Mouse (Mus musculus): Measurements from ENCODE around the gene Mgat4b.

The Mgat4b gene

DNA sequence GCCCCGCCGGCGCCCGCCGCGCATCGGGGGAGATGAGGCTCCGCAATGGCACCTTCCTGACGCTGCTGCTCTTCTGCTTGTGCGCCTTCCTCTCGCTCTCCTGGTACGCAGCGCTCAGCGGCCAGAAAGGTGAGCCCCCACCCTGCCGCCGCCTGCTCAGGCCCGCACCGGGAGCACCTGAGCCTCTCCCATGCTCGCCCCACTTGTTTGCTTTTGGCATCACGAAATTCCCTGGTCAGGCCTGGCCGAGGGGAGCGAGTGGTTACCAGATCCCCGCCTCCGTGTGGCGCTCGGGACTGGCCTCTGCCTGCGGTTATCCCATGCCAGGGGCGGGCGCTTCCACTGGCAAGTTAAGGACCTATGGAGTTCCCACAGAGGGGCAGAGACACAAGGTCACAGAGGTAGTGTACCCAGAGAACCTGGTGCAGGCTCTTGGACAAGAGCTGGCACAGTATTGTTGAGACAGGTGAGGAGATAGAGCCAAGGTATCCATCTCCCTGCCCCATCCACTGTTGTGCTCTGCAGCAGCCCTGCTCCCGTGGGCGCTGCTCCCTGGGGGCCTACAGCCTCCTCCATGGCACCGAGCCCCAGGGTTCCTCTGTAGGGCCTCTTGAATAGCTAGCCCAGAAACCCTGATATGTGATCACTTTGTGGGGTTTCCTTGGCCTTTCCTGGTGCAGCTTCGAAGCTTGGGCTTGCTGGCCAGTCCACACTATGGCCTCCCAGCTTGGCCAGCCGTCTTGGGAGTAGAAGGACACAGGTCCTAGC, 15.1 kb downstream of the Mgat4b start:
- DNase-seq (ENCODE audit: low spot score in 2 of 2), result peak; percentile 43 to 58

DNA sequence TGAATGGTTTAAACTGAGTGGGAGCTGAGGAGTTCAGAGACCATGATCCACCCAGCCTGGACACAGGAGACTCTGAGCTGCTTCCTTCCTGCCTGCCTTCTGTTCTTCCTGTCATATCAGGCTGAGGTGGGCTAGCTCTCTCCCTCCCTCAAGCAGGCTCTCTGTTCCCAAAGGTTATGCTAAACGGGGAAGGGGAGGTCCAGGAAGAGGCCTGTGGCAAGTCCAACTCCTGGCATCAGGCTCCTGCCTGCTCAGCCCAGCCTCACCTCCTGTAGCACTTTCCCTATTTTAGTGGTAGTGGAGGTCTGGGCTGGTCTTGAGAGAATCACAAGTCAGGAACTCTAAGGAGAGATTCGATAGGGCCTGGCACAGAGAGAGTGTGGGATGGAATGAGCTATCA, 15.7 kb downstream of the Mgat4b start:
- DNase-seq (ENCODE audit: low spot score in 2 of 2), result no peak

DNA sequence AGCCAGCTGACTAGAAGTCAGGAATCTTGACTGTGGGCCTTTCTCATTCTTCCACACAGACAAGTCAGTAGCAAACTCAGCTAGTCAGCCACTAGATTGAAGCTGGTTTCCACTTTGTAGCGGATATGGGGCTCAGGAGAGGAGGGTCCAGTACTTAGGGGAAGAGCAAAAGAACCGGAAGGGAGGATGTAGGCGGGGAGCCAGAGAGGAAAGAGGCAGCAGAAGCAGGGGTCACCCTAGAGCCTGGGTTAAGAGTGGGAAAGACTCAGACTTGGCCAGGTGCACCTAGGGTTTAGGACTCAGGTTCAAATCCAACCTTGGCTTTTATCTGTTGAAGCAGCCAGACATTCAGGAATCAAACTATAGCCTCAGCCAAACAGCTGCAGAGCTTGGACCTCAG, 16.5 kb downstream of the Mgat4b start:
- no peak for DNase-seq (ENCODE audit: low spot score in 2 of 2)

DNA sequence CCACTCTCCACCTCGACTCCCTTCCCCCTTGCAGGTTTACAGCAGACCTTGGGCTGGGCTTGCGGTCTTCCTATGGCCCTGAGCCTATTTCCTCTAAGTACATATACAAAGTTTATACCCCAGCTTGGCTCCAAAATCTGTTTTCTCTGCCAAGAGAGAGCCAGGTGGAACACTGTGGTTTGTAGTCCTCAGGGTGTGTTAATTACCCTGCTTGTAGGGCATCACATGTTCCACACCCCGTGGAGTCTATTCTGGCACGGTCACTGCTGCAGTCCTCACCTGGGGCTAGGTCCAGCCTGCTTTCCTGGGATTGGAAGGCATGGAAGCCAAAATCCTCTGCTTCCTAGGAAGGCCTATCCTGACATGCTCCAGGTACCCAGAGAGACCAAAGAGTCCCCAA, 17.0 kb downstream of the Mgat4b start:
- no peak for DNase-seq (ENCODE audit: low spot score in 2 of 2)

DNA sequence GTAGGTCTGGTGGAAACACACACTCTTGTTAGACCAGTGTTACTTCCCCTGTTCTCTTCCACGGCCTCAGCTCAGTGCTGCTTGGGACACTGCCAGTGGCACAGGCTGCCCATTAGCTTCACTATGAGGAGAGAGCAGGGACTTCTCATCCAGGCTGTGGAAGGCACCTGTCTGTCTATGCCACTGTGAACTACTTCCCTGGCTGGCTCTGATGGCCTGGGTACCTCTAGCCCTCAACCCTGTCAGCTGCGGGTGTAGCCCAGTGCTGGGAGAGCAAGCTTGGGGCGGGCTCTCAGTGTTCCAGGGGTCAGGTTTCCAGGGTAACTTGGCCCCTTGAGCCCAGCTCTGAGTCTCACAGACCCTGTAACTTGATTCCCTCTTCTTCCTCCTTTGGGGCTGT, 18.1 kb downstream of the Mgat4b start:
- DNase-seq (ENCODE audit: low spot score in 2 of 2), result no peak

DNA sequence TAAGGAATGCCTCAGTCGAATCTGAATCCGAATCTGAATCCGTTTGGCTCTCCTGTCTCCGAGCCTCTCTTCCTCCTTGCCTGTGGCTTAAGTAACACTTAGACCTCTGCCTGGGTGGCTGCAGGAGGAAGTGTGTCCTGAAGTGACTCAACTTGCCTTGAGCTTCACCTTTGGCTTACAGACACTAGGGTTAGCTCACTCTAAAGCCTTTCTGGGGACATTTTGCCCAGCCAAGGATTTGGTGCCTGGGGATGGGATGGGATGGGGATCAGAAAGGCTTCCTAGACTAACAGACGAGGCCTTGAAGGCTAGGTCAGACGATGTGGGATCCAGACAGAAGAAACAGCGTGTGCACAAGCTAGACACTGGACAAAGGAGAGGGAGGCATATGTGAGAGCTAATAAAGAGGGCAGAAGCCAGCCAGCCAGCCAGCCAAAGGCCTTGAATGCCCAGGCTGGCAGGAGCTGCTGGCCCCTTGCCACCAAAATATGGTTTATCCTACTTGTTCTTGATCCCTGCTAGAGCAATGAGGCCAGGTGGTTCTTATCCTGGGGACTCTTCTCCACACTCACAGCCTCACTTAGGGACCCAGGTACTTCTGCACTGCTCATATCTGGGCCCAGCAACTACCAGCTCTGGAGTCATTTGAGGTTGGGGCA, 18.7 kb downstream of the Mgat4b start:
- no peak for DNase-seq (ENCODE audit: low spot score in 2 of 2)

DNA sequence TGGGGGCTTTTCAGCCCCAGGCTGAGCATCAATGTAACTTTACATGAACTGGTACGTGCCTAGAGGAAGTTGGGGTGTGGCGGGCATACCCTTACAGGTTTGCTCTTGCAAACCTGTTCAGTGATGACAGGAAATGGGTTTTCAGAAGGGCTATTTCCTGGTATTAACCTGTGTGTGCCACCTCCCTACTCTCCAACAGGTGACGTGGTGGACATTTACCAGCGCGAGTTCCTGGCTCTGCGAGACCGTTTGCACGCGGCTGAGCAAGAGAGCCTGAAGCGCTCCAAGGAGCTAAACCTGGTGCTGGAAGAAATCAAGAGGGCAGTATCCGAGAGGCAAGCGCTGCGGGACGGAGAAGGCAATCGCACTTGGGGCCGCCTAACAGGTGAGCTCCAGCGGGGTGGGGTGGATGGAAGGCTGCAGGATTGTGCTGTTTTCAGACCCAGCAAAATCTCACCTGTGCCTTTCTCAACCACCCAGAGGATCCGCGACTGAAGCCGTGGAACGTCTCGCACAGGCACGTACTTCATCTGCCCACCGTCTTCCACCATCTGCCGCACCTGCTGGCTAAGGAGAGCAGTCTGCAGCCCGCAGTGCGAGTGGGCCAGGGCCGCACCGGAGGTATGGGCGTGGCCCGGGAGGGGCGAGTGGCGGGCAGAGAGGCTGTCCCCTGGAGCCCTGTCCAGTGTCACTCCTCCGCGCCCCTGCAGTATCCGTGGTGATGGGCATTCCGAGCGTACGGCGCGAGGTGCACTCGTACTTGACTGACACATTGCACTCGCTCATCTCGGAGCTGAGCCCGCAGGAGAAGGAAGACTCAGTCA, 20.0 kb downstream of the Mgat4b start:
- no peak for DNase-seq (ENCODE audit: low spot score in 2 of 2)

DNA sequence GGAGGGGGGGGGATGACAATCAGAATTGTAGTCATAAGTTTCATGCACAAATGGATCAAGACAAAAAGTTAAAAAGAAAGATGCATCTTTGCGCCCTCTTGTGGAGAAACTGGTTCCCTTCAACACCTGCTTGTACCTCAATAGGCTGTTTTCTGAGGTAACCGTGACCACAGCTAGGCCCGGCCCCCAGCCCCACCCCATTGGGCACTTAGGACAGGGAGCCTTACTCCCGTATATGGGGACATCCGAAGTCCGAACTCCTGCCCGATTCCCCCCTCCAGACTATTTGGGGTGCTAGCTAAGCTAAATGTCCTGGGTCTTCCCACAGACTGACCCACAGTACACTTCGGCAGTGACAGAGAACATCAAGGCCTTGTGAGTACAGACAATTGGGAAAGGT, 20.7 kb downstream of the Mgat4b start:
- no peak for DNase-seq (ENCODE audit: low spot score in 2 of 2)

DNA sequence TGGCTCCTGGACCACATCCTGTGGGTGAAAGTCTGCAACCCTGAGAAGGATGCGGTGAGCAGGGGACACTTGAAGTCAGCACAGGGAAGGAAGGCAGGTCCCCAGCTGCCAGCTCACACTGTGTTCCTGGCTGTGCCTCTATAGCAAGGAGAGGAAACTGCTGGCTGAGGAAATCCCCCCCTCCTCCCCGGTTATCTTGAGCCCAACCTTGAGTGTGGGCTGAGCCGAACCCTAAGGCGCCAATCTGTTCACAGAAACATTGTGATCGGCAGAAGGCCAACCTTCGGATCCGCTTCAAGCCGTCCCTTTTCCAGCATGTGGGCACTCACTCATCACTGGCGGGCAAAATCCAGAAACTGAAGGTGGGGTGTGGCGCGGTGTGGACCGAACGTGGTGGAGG, 22.3 kb downstream of the Mgat4b start:
- DNase-seq (ENCODE audit: low spot score in 2 of 2), result no peak

DNA sequence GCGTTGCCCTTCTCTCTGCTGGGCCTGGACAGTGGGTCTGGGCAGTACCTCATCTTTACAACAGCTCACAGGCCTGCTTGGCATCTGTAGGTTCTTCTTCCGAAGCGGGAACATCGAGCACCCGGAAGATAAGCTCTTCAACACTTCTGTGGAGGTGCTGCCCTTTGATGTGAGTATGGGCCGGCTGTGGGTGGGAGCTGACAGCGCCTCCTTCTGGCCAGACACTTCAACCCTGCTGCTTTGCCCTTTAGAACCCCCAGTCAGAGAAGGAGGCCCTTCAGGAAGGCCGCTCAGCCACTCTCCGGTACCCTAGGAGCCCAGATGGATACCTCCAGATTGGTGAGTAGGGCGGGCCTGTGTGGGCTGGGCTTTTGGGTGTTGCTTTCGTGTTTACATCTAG, 23.3 kb downstream of the Mgat4b start:
- DNase-seq (ENCODE audit: low spot score in 2 of 2), result no peak

DNA sequence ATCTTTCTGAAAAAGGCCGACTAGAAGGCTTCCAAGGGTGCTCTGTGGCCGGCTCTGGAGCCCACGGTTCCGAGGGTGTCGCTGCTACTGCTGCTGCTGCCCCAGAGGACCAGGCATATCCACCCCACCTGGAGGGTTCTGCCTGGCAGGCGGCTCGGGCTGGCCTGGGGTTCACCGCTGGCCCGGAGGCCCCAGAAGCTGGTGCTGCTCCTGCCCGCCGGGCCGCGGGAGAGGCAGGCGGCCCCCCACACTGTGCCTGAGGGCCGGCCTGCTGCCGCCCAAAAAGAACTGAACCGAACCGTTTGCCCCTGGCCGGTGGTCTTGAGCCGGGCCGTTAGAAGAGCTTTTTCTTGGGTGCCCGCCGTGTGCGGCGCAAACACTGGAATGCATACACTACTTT, 23.9 kb downstream of the Mgat4b start:
- DNase-seq (ENCODE audit: low spot score in 2 of 2), result no peak

DNA sequence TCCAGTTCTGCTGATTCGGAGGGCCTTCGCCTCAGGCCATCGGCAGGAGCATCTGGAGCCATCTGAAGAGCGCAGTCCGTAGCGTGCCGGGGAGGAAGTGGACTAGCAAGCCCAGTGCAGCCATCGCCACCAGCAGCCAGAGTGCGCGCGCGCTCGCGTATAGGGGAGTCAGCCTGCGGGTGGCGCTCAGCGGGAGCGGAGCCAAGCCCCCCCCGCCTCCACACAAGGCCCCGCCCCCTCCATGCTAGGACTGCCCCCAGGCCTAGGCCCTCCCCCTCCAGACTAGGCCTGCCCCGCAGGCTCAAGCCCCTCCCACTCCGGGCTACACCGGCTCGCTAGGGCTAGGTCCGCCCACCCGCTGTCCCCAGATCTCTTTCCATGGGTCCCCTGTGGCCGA, 25.8 kb downstream of the Mgat4b start:
- DNase-seq (ENCODE audit: low spot score in 2 of 2), result peak; percentile 83 to 86

DNA sequence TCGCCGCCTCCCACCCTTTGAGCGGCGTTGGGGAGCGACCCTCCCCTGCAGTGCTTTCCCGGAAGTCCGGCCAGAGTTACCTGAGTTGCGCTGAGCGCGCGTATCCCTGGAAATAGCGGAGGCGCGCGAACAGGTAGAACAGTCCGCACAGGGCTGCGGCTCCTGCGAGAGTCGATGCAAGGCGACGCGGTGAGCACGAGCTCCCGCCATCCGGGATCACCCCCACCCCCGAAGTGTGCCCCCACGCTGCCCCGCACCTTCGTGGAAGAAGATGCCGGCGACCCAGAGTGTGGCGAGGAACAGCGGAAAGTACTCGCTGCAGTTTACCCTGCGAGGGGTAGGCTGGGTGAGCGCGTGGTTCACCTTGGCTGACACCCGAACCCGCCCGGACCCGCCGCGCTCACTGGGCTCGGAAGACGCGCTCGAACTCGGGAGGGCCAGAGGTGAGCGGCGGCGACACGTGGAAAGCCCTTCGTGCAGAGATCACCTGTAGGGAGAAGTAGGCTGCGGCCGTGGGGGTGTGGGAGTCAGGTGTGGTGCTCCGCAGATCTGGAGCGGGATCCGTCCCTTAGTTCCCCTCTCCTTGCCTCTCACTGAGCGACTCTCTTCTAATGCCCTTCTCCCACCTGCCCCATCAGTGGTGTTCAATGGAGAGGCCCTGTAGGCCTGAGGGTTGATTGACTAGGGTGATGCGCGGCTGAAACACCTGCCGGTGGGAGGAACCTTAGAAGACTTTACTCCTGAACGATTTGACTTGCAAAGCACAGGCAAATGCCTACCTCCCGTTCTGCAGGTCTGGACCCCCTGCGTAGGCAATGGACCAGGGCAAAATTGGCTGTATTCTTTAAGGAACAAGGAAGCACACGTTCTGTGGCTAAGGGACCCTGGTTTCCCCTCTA, 26.5 kb downstream of the Mgat4b start:
- DNase-seq (ENCODE audit: low spot score in 2 of 2), result no peak

DNA sequence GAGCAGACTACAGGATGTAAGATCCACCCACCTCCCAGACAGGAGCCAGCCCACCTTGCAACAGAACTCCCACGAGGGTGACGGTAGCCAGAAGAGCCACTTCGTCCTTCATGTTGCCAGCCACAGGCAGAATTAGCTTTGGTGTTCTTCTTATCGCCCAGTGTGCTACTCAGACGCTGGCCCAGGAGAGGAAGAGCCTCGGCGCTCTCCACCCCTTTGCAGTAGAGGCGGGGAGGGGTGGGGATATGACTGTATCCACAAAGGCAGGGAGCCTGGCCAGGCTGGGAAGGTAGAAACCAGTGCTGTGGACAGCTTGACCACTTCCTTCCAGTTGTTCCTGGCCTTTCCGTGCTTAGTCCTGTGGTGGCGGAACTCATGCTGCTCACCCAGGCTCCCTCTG, 27.6 kb downstream of the Mgat4b start, which contains the start of gene Ltc4s:
Ltc4s (minus strand) TSS at position 293 of the 400 bp plus-strand sequence.
- DNase-seq (ENCODE audit: low spot score in 2 of 2), result no peak

DNA sequence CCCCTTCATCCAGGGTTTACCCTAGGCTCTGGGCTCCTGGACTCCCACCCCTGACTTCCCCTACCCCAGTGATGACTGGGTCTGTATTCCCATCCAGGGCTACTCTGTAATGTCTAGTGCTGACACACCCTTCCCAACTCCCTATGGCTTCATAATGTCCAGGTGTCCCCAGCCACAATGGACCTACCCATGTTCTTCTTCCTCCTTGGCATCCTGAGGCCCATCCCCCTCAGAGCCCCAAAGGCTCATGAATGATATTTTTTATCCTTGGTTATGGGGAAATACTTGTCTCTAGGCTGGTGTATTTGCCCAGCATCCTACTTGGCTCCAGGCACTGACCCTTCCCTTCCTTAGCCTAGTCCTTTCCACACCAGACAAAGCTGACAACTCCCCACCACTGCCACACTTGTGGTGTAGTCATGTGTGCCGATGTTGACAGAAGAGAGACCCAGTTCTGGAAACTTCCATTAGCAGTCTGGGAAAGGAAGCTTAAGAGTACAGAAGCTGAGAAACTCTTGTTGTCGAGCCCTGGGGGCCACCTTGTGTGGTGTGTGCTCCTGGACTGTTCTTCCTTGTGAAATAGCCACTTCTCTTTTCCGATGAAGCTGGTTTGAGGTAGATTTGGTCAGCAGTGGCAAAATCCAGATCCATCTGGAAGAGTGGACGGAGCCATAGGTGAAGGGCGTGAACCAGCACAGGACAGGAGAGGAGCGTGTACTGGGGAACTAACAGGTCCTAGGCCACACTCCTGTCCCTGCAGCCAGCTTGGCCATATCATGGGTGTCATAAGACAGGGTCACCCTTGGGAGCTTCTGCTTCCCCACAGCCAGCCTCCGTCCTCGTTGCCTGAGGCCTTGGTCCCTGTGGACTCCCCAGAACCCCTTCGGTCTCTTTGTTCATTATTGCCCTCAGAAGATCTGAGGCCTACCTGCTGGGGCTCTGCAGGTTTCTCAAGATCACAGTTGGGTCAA, 28.4 kb downstream of the Mgat4b start:
- no peak for DNase-seq (ENCODE audit: low spot score in 2 of 2)

DNA sequence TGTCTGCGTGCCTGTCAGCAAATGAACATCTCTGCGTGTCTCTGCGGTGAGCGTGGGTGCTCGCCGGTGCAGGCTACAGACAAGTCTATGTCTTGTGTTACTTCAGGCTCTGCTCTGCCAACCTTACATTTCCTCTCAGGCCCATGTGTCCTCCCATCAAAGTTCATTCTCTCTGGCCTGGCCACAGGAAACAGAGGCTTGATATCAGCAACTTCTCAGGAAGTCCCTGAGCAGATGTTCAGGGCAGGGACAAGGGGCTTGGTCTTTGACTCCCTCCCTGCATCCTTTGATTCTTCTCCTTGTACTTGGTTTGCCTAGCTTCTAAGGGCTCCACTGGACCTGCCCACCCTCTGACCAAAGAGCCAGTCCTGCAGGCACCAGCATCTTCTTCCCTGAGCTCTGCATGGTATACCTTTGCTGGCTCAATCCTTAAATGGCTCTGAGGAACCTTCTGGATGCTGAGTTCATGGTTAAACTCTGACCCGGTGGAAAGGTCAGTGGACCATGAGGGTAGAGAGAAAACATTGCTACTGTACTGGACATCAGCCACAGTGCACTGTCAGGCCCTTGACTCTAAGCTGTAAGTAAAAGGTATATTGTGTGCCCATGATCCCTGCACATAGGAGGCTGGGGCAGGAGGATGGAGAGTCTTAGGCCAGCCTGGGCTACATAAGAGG, 29.7 kb downstream of the Mgat4b start:
- DNase-seq (ENCODE audit: low spot score in 2 of 2), result no peak

DNA sequence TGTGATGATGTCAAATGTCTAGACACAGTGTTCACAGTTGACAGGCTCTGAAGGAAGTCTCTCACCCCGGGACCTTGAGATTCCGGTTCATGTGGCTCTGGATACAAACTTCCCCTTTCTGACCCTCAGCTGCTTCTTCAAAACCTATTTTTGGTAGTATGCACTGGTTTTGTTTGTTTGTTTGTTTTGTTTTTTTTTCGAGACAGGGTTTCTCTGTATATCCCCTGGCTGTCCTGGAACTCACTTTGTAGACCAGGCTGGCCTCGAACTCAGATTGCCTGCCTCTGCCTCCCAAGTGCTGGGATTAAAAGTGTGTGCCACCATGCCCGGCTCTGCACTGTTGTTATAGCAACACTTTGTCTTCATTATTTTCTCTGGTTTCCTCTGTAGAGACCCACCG, 33.2 kb downstream of the Mgat4b start:
- no peak for DNase-seq (ENCODE audit: low spot score in 2 of 2)

DNA sequence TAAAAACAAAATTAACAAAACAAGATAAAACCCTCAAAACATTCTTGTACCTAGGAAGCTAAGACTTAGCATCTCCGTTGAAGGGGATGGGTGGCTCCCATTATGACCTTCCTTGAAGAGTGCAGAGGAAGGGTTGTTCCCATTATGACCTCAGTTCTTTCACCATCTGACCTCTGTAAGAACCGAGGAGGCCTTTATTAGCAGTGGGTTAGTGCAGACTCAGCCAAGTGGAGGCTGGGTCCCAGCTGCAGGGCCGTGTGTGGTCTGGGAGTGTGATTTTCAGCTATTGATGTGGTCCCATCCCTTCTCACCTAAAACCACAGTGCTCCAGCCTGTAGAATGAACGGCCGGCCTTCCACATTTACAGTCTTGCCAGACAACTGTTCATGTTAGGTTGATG, 34.6 kb downstream of the Mgat4b start:
- no peak for DNase-seq (ENCODE audit: low spot score in 2 of 2)

DNA sequence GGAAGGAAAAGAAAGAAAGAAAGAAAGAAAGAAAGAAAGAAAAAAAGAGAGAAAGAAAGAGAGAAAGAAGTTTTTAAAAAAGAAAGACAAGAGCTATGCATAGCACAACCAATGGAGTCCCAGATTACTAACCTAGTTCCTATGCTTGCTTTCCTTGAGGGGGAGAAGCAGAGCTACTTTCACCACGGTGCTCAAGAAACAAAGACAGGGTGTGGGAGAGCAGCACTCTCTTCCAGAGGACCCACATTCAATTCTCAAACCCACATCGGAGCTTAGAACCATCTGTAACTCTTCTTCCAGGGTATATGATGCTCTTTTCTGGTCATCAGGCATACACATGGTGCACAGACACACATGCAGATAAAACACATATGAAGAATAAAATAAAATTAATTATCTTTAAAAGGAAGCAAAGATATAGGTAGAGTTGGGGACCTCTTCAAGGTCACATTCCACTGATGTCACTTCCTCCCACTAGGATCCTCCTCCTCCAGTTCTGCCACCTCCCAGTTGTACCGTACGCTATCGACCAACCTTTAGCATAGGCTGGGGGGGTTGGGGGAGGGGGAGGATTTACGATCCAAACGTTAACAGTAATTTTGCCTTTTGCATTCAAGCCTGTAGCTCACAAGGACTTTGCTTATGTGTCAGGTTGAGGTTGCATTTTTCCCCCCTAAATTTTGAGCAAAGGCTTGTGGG, 37.9 kb downstream of the Mgat4b start:
- DNase-seq (ENCODE audit: low spot score in 2 of 2), result no peak

Measured in urinary bladder, adult 18-20 months (tissue).